Mouse (Mus musculus) mammary gland, adult 2 months (tissue): ENCODE measurements around the gene Map2k4. TPM values are rescaled to one million over a fixed set of nuclear protein-coding genes. Genes with fewer than 3 reads are reported as not detected.

Experiments used
- polyA plus RNA-seq: library from polyadenylated mRNA; depleted of rRNA; stranded (reverse); fragments of >200 nt; gene quantifications from 2 replicates; pipeline ENCODE4 v1.2.3, GENCODE M21; 2012; ENCODE audit warnings: low replicate concordance; rRNA removed

Gene Map2k4
- polyA plus RNA-seq, result 9.8 and 30.2 TPM in 2 replicates

DNA sequence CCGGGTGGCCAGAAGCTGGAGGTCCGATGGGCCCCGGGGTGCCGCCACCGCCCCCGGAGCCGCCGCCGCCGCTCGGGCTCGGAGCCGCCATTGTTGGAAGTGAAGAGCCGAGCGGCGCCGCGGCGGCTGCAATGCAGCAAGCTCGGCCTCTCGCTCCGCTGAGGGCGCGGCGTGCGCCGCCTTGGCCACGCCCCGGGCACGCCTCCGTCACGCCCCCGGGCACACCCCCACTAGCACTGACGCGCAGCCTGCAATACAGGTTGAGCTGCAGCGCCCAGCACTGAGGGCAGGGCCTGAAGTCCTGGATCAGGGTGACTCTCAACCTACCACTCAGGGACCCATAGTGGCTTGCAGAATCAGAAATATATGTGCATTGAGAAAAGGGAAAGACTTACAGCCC, at the start of gene Map2k4:
Map2k4 (minus strand) TSS at position 144 of the 400 bp plus-strand sequence.

DNA sequence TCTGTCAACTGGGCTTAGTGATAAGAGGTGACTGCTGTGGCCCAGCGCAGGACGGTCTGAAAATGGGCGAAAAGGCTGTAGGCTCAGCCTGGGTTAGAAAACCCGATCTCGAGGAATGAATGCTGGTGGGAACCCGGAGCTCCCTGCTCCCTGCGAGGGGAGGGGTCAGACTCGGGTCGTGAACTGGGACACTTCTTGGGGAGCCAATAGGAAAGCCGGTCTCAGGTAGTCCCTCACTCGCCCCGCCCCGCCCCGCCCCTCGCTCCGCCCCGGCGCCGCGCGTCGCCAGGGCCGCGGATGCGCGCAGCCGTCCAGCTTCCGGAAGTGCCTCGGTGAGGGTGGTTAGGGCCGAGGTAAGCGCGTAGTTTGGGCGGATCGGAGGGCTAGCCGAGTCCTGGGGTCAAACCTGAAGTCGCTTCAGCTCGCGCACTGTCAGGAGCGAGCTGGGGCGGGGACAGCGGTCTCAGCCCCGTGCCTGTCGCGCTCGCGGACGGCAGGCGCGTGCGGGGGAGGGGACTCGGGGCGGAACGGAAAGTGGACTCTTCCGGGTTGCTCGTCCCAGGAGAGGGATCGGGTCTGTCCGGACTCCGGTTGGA, 18.9 kb upstream of the Map2k4 start, which contains the start of gene Zkscan6:
Zkscan6 (plus strand) TSS at position 267 of the 596 bp plus-strand sequence.

Other genes starting within 250 kb of the Map2k4 start
- 3.2 and 4.0 TPM in 2 replicates for gene Zkscan6, start 18.9 kb upstream of the Map2k4 start, polyA plus RNA-seq